Mouse (Mus musculus): ENCODE measurements around the gene Sash1. TPM values are rescaled to one million over a fixed set of nuclear protein-coding genes. Genes with fewer than 3 reads are reported as not detected.

Gene Sash1
- polyA plus RNA-seq, 2 experiments from 2014 or later: 0.24 TPM; not detected in 1

DNA sequence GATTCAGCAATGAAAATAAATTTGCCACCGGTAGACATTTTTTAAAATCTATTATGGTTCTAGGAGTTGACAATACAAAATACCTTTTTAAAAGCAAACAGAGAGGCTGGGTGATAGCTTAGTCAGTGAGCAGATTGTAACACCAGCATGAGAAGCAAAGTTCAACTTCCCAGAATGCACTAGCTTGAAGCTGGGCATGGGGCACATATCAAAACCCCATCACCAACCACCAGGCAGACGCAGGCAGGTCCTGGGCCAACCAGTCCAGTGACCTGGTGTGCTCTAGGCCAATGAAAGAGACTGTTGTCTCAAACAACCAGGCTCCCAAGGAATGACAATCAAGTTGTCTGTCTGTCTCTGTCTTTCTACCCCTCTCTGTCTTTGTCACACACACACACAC, 98.6 kb downstream of the Sash1 start:
- ATAC-seq: no peak

GRCm38 (mm10) chr10:8785451-8786145, 100.3 kb downstream of the Sash1 start:
- no peak for ATAC-seq

DNA sequence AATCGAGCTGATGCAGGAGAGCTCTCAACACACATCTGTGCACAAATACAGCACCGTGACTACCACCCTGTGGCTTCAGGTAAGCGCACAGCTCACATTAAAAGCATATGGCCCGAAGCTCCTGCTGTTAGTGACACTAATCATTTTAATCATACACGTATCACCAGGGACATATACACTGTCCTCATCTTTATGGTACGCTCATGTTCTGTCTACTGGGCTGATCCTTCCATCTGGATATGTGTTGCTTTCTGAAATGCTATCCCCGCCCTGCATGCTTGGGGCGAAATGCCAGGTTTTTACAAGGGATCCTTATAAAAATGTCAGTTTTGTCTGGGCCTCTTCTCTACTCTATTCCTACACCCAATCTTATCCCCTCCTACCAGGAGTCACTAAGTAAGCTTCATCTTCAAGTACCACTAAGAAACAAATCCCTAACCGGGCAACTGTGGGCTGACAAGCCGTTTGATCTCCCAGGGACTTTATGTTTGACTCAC, 103.9 kb downstream of the Sash1 start:
- ATAC-seq: no peak

DNA sequence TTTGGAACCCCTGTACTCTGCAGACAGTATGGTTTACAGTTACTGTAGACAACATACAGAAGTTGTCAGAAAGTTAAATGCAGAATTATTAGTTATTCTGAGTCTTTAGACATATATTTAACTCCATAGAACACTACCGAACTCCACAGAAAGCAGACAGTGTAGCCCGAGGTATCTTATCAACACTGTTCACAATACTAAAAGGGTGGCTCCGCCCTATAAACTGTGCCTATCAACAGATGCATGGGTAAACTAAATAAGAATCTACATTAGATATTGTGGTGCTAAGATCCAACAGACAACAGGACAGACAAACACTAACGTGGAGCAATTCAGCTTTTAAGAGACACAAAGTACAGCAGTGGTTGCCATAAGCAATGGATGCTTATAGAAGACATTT, 106.0 kb downstream of the Sash1 start:
- no peak for ATAC-seq

DNA sequence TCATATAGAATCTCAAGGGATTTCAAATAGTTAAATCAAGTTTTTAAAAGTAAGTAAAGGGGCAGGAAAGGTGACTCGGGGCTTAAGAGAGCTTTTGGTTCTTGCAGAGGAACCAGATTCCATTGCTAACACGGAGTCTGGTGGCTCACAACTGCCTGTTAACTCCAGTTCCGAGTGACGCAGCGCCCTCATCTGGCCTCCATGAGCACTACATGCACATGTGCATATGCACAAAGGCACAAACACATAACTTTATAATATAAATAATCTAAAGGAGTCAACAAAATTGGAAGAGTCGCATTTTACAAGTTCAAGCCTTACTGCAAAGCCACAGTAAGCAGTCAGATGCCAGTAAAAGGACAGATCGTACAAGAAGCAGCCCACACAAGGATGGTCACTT, 107.0 kb downstream of the Sash1 start:
- ATAC-seq: no peak

- no peak for ATAC-seq
Observed at GRCm38 (mm10) chr10:8777552-8778253, 108.2 kb downstream of the Sash1 start.

- ATAC-seq: no peak
Observed at GRCm38 (mm10) chr10:8776791-8777190, 109.1 kb downstream of the Sash1 start.

- no peak for ATAC-seq
Observed at GRCm38 (mm10) chr10:8775794-8776193, 110.1 kb downstream of the Sash1 start.

DNA sequence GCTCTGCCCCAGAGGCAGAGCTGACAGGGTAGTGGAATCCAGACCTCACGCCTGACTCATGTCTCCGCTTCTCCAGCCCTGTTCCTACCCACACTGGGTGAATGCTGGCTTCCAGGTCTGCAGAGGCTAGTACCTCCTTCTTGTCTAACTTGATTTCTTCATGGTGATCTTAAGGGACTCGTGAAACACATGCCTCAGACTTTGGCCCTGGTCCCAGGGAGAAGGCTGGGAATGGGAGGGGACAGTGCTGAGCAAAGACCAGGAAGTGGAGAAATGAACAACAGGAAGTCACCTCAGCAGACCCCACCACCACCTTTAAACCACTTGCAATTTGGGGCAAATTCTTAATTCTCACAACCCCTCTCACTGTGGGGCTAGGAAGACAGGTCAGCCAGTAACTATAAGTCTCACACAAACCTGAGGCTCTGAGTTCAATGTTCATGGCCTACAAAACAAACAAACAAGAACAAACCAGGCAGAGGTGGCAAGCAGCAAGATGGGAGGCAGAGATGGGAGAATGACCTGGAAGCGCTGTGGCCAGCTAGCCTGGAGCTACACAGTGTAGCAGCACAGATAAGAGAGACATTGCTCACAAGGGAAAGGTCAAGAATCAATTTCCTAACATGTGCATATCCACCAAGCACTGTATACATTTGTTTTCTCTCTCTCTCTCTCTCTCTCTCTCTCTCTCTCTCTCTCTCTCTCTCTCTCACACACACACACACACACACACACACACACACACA, 113.2 kb downstream of the Sash1 start:
- no peak for ATAC-seq

GRCm38 (mm10) chr10:8770931-8771653, 114.8 kb downstream of the Sash1 start:
- no peak for ATAC-seq

DNA sequence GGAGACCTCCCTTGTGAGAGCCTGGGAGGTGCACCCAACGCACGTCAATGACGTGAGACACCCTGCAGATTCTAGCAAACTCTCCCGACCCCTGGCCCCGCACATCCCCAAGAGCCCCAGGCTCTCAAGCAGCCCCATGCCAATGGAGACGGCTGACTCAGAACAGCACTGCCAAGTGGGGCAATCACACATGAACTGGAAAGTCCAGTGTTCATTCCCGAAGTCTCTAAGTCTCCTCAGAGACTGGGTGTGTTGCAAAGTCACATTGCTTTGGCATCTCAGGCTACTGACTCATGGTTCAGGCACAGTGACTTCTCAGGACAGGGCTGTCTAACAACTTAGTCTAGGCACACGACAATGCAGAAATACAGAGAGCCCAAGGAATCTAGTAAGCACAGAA, 117.2 kb downstream of the Sash1 start:
- ATAC-seq: no peak

DNA sequence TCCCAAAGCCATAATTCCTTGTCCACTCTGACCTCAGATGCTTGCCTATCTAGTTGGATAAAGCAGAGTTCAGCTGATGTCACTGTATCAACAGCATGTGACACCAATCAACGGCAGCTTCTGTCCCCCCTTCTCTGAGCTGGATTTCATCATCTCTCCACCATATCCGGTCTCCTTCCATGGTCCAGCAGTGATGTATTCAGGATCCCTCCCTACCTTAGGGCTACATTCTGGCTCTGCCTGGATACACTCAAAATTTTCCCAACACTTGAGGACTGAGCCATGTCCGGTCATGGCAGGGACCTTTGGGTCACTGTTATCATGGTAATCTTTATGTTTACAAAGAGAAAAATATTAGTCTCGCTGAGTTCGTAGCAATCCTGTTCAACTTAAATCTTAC, 118.5 kb downstream of the Sash1 start:
- no peak for ATAC-seq

- no peak for ATAC-seq
Observed at GRCm38 (mm10) chr10:8765922-8766522, 119.8 kb downstream of the Sash1 start.

DNA sequence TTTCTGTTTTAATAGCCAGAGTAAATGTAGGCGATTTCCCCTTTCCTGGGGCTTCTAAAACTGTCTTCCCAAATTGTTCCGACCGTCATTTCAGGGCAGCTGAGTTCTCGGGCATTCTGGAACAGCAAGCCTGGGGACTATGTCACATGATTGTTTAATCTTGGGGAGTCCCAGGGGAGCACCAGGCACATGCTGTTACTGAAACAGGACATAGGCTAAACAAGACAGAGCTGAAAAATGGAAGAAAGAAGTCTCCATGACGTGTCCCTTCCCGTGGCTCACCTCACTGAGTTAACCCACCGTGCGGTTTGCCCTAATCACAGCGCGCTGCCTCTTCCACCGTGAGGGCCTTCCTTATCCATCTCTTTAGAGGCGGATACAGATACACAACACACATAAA, 123.1 kb downstream of the Sash1 start:
- ATAC-seq: no peak

- no peak for ATAC-seq
Observed at GRCm38 (mm10) chr10:8762209-8762701, 123.6 kb downstream of the Sash1 start.

DNA sequence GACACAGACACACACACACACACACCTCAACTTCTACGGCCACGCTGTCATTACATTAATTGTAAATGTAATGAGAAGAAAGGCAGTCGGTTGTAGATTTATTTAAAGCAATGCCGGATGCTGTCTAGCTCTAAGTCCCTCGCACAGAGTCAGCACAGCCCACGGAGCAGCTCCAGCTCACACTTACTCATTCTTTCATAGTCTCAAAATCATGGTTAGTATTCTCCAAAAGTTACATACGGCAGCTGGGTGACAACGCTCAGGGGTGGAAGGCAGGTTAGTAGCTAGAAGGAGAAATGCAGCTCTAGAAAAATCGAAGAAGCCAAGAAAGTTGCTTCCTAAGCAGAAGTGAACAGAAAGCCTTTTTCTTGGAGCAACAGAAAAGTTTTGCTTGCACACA, 124.2 kb downstream of the Sash1 start:
- ATAC-seq: no peak

GRCm38 (mm10) chr10:8760598-8760997, 125.3 kb downstream of the Sash1 start:
- ATAC-seq: no peak

GRCm38 (mm10) chr10:8759228-8759627, 126.6 kb downstream of the Sash1 start:
- ATAC-seq: no peak

GRCm38 (mm10) chr10:8757429-8757931, 128.4 kb downstream of the Sash1 start:
- ATAC-seq: no peak

DNA sequence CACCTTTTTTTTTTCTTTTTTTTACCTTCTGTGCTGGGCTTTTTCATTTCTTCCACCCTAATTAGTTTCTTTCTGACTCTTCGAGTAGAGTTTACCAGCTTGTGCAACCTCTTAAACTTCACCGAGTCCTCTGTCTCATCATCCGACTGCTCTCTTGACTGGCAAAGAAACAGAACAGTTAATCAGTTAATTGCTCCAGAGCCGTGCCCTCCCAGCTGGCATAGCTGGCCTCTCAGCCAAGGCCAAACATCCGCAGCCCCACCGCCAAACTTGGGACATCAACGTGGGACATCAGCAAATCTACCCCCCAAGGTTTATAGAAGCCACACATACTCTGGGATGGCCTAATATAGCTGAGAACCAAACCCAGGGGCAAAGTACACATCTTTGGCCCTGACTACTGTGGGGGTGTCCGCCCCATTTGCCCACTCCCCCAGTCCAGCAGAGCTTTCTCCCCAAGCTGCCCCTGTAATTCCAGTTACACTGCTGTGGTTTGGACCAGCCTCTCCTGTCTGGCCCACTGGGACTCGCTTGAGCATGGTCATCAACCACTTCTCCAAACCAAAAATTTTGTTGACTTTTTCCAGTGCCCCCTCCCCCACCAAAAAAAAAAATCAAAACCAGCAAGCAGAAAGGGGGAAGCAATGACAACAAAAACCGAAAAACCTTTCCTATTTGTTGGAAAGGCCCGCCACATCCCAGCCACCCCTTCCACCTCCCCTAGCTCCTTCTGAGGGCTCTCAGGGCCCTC, 129.1 kb downstream of the Sash1 start:
- no peak for ATAC-seq

GRCm38 (mm10) chr10:8753377-8753776, 132.5 kb downstream of the Sash1 start:
- no peak for ATAC-seq

Measured in activated CD4-positive, CD25-positive, alpha-beta regulatory T cell, adult 4 months (primary cell).